Mouse (Mus musculus) ovary, postnatal 10 days (tissue): ENCODE data around the gene Setd1a.
"Not testable (repeated sequence)": the region's sequence is repeated elsewhere in the genome, so short reads cannot be mapped to it uniquely, and the experiment has no call there.

Experiments
- DNase-seq: peaks from one replicate; pipeline ENCODE4 v3.0.0; 2022; ENCODE audit warnings: low spot score

The Setd1a gene

DNA sequence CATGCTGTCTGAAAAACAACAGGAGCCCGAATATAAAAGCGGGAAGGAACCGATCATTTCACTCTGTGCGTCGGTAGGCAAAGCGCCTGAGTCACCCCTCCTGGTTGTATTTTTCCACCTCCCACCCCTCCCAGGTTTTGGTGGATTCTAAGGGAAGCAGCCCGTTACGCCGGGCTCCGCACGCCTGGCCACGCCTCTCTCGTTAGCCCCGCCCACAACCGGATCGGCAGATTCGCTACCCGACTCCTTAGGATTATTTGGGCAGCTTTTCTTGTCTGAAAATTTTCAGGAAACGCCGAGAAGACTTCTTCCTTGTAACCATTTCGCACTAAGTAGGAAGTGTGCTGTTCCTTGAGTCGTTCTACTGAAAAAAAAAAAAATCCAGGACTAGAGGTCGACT is at the start of gene Setd1a:
Setd1a (plus strand) TSS at position 245 of the 400 bp plus-strand sequence.
- peak; percentile 78 for DNase-seq

DNA sequence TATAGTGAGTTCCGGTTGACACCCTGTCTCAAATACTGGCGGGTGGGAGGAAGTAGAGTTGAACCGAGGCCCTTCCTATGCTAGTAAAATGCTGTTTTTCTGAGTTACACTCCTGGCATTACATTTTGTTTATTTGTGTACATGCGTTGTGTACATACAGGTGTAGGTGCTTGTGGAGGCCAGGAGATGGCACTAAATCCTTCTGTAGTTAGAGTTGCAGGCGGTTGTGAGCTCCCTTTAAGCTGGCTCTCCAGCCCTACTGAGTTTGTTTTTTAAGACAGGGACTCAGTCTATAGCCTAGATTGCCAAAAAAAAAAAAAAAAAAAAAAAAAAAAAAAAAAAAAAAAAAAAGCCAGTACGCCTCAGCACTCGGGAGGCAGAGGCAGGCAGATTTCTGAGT is 48.6 kb upstream of the Setd1a start:
- no peak for DNase-seq

DNA sequence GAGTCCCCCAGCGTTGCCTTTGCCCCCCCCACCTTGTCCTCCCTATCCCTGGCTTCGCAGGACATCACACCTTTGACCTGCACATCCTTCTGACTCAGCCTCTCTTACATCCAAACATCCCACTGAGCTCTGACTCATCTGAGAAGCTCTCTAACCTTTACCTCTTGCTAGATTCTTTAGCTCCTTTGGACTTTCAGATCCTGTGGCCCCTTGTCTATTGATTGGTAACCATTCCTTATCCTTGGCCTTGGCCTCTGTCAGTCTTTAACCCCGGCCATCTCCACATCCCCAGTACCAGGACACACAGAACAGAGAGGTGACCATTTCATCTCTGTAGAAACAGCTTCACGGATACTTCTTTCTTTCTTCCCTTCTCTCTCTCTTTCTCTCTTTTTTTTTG is 46.3 kb upstream of the Setd1a start:
- DNase-seq, result no peak

DNA sequence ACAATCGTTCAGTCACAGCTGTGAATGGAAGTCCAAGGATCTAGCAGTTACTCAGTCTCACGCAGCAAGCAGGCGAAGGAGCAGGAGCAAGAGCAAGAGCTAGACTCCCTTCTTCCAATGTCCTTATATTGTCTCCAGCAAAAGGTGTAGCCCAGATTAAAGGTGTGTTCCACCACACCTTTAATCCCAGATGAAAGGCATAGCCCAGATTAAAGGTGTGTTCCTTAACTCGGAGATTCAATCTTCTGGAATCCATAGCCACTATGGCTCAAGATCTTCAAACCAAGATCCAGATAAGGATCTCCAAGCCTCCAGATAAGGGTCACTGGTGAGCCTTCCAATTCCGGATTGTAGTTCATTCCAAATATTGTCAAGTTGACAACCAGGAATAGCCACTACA is 44.4 kb upstream of the Setd1a start, which contains the start of gene Ctf2:
Ctf2 (minus strand) TSS at position 101 of the 400 bp plus-strand sequence.
- DNase-seq, result not testable (repeated sequence)

DNA sequence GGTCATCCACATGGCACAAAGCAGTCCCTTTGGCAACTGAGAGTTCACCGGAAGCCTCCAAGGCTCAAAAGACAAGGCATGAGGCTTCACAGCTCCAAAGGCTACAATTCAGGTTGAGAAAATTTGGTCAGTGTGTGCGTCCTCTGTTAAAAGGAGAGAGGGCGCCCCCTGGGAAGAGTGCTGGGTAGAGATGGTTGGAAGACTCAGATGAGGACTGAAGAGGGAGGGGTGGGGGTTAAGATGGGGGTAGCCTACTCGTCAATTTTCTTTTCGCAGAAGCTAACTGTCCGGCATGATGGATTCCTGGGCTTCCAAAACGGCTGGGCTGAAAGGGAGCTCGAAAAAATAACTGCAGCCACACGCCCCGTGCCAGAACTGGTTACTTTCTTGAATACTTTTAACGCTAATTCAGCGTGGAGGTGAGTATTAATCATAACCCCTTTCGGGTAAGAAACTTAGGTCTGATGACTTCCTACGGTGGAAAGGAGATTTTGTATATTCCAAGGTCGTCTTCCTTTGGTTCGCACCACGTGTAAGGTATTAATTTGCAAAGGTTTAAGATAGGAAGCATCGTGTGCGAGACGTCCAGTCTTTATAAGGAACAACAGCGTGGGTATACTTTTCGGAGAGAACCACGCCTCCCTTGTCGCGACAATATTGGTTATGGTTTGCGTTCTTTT is 32.0 kb upstream of the Setd1a start, which contains the start of gene Fbxl19:
Fbxl19 (plus strand) TSS at position 178 of the 680 bp plus-strand sequence.
- DNase-seq, result no peak

DNA sequence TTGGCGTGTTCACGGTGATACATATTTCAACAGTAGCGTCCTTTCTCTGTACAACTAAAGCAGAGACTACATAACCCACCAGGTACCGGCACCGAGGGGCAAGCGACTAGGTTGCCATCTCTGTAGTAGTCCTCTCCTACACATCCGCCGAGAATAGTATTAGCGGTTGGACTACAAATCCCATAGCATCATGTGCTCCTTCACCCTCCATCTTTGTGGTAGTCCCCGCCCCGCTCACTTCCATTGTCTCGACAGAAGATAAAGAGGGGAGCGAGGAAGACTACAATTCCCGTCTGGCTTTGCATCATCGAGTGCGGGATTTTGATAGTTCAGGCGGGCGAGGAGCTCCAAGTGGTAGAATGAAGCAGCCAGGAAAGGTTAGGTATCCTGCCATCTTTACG is 31.2 kb upstream of the Setd1a start:
- peak; percentile 55 for DNase-seq

DNA sequence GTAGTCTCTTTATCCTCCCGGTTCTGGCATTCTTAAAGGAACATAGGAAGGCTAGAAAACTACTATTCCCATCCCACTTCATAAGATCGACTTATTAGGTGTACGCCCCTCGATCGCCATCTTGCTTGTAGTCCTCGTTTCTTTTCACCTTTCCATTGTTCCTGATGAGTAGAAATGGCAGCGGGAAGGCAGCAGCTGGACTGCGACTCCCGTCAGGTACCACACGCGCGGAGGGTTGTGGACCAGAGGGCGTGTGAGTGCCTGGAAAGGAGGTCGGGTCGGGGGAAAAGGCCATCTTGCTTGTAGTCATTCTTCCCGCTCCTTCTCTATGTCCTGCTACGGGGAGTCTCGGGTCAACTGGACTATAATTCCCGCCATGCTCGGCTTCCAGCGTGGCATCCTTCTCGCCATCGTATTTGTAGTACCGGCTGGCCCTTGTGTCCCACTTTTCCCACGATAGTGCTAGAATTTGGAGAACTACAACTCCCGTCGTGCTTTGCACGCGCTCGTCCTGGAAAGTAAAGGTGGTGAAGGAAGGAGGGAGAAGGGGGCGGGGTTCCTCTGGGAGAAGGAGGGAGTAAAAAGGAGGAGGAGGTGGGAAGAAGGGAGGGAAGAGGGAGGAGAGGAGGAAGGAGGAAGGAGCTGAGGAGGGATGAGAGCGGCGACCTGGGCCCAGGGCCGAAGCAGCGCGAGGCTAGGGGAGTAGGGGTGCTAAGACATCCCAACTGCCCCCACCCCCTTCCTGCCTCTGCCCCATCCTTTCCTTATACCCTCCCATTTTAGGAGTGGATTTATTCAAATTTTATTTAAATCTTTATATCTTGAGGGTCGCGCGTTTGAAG is 30.6 kb upstream of the Setd1a start:
- peak; percentile 72 for DNase-seq

DNA sequence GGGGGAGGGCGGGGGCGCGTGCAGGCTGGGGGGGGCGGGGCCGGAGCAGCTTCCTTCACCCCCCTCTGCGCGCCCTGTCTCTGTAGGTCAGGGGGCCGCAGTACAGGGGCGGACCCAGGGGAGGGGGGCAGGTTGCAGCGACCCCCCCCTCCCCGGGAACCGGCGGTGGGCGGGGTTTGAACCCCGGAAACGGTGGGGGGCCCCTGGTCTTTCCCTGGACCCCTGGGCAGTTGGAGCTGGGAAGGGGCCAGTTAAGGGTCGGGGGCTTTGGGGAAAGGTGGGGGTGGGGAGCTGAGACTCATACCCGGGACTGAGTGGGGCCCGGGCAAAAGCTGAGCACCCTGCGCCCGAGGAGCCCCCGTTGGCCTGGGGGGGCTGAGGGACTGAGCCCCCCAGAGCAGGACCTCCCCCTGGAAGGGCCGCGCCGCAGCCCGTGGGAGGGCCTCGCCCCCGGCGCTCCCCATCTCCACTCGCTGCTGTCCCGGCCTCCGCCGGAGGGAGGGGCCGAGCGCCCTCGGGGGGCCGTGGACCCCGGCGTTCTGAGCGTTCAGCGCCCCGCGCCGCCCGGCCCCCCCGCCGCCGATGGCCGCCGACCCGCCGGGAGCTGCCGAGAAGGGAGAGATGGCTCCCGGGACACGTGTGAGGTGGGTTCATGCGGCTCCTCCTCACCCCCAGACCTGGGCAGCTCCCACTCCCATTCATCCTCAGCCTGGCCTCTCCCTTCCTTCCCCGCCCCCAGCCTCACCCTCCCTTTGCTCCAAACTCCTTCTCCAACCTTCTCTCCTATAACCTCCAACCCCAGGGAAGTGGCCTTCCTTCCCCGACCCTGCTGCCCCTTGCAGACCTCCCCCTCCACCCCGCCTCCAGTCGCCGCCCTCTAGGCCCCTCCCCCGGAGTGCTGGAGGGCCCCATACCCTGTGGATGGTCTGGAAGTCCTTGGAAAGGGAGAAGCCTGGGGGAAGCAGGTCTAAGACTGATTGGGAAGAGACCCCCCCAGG is 29.7 kb upstream of the Setd1a start:
- no peak for DNase-seq

DNA sequence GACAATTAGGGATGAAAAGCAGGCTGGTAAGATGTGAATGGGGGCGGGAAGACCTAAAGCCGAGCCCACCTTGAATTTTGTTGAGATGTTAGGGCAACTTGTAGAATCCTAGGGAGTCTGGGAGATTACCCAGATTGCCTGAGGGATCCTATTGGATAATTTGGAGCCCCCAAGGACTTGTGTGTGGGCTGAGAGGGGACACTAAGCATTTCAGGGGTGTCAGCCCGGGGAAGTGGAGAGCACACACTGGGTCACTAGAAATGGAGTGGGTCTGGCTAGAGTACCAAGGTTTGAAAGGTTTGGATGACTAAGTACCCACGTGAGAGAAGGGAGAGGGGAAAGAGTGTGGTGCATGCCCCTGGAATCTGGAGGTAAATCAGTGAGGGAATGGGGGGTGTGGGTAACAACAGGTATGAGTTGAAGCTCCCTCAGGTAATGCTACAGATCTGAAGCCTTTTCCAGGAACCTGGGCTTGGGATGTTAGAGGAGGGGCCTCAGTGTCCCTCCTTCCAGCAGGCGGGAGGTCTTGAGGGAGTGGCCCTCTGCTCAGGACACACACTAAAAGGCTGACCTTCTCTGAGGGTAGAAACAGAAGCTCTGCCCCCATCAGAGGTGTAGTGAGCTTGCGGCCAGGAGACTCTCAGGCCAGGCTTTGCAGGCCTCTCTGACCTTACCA is 28.8 kb upstream of the Setd1a start:
- no peak for DNase-seq

DNA sequence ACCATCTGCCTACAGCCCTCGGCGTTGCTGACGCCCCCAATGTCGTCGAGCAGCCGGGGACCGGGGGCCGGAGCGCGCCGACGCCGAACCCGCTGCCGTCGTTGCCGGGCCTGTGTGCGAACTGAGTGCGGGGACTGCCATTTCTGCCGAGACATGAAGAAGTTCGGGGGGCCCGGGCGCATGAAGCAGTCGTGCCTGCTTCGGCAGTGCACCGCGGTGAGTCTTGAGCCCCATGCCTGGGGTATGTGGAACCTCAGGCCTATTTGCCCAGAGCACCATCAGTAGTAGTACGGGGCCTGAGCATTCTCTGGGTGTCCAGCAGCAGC is 28.3 kb upstream of the Setd1a start:
- no peak for DNase-seq

DNA sequence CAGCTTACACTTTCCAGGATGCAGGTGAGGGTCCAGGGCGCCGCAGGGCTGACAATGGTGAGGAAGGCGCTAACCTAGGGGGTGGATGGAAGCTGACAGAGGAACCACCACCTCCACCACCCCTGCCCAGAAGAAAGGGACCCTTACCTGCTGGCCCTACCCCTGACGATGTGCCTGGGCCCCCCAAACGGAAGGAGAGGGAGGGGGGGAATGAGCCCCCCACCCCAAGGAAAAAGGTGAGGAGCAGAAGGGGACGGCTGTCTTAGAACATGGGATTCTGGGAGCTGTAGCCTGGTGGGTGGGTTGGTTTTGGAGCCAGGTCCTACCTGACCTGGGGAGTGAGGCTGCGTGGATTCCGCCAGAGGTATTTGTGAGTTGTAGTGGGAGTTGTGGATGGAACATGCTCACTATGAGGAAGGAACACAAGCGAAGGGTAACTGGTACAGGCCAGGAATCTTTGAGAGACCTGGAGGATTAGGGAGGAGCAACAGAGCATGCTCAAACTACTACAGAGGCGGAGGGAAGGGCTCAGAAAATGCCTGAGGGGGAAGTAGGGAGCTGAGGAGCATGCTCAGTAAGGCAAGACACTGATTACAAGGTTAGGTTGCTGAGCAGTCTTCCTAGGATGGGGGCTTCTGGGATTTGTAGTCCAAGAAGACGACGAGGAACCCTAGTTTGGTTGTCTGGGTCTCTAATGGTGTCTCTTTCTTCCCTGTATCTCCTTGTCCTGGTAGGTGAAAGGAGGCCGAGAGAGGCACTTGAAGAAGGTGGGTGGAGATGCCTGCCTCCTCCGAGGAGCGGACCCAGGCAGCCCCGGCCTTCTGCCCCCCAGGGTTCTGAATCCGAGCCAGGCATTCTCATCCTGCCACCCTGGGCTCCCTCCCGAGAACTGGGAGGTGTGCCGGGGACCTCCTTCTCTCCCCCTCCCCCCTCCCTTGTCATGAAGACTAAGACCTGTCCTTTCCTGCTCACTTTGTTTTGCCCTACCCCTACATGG is 26.0 kb upstream of the Setd1a start:
- DNase-seq, result no peak

DNA sequence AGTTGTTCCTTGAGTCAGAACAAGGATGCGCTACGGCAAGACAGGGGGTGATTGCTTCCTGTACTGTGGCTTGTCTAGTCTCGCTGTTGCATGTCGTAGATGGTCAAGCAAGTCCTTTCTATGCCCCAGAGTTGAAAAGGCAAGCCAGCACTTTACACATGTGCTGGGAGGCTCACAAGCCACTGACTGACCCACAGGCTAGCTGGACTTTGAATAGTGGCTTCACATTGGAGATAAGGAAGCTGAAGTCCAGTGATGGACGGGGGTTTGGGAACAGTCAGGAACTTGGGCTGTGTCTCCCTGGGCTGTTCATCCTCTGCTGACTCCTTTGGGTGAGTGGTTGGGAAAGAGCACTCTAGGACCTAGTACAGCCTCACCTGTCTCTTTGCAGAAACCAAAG is 24.9 kb upstream of the Setd1a start:
- no peak for DNase-seq

DNA sequence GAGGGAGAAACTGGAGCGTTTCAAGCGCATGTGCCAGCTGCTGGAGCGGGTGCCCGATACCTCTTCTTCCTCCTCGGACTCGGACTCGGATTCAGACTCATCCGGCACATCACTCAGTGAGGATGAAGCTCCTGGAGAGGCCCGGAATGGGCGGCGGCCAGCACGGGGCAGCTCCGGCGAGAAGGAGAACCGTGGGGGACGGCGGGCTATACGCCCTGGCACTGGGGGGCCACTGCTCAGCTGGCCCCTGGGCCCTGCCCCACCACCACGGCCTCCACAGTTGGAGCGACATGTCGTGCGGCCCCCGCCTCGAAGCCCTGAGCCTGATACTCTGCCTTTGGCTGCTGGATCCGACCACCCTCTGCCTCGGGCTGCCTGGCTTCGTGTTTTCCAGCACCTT is 24.4 kb upstream of the Setd1a start:
- no peak for DNase-seq

DNA sequence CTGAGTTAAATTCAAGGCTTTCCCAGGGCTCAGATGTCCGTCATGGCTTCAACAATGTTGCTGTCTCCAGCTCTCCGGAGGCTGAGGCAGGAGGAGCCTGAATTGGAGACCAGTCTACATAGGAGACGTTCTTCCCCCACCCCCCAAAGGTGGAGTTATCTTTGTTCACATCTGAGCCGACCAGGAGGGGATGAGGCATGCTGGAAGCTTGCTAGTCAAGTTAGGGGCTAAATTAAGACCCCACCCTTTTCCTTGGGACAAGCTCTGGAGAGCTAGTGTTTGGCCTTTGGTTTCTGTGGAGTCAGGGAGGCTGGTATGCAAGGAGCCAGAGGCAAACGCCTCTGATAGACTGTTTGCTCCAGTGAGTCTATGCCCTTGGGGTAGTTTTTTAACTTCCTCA is 23.3 kb upstream of the Setd1a start:
- no peak for DNase-seq

DNA sequence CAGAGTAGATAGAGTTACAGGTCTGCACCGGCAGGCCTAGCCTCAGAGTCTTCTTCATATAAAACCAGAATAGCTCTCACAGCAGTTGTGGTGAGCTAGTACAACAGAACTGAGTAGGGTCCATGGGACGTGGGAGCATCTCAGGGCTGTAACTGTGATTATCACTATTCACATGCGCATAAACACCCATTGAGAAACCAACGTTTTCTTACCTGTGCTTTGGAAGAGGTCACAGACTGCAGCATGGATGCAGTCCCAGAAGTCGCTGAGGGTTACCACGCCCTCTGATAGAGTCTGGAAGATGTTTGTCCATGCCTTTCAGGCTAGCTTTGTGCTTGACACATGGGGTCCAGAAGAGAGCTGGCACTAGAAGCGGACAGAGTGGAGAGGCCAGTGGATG is 22.7 kb upstream of the Setd1a start:
- DNase-seq, result no peak

DNA sequence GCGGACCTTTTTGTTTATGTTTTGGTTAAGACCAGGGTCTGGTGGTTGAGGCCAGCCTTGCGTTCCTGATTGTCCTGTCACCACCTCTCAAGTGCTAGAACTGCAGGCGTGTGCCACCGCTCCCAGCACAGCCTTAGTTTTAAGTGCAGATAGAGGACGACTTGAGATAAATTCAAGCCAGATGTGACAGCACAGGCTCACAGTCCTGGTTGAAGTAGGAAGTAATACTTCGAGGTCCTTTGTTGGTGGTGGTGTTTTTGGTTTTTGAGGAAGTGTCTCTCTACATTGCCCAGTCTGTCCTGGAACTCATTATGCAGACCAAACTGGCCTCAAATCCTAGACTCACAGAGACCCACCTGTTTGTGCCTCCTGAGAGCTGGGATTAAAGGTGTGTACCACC is 16.8 kb upstream of the Setd1a start:
- no peak for DNase-seq

DNA sequence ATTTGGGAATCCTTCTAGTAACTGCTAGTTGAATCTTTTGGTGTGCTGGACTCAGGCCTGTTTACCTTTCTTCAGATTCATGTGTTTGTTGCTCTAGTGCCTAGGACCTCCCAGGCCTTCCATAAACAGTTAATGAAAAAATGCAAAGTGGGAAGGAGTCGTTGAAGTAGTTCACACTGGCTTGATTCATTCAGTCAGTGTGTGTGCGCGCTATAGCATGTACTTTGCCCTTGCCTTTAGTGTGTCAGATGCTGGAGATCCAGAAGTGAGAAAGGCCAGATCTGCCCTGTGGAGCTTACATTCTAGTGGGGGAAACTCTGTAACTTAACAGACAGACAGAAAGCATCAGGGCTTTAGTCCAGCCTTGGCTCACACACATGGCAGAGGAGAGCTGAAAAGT is 16.0 kb upstream of the Setd1a start:
- DNase-seq, result no peak

DNA sequence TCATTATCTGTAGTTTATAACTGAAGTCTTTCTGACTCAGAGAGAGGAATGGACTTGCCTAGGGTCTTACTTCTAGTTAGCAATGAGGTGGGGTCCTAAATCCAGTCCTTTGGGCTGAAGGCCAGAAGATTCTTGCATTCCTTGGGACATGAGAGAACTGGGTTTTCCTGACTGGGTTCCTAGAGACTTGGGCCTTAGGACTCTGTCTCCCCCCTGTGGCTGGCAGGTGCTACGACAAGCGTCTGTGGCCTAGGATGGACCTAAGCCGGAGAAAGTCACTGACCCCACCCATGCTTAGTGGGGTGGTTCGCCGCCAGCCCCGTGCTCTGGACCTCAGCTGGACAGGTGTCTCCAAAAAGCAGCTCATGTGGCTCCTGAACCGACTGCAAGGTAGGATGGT is 15.4 kb upstream of the Setd1a start:
- no peak for DNase-seq

DNA sequence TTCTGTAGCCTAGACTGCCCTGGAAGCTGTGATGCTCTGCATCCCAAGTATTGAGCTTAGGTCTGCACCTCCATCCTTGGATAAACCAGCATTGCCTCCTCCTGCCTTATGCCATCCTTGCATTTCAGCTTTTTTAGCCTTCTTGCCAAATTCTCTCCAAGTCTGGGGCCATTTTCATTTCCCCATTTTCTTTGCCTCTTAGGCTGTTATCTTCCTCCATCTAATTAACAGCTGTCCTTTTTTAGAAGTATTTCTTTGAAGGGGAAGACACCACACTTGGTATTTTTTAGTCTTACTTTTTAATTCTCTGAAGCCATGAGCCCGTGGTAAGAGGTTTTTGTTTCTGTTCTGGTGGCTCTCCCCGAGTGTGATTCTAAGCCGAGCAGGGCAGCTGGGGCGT is 12.8 kb upstream of the Setd1a start:
- DNase-seq, result no peak

DNA sequence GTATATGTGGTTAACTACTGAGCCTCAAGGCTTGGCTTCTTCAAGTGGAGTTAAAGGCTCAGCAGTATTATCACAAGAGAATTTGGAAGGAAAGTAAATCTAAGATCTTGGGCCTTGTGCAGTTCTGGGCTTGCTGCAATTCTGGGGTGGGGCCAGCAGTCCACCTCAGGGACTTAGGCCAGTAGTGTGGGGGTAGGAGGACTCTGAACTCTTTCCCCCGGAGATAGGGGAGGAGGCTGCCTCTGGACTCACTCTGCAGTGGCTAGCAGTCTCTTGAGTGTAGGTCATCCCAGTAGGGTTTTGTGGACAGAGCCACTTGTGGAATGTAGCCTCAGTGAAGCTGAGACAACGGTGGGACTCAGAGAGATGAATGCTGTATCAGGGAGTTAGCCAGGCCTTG is 10.7 kb upstream of the Setd1a start:
- no peak for DNase-seq
